Comparison of ENCODE assay signal across 14 mouse cellular contexts in genomic region chr16:4923996-4924395, GRCm38 (mm10).
"Had no signal": no experiment of that assay in that cellular context is flagged by ENCODE, and none has a peak within 500 bp of the region (broad histone marks: within the 10 kb centered on the region; RNA-seq: fewer than 3 reads in every experiment).

No protein-coding gene starts in this region.

- H3K9me3 ChIP-seq: neural tube, embryonic 15.5 days; stomach, embryonic 15.5 days had no signal

- H3K9ac ChIP-seq: neural tube, embryonic 15.5 days; stomach, embryonic 15.5 days had no signal

- H3K4me2 ChIP-seq: neural tube, embryonic 15.5 days; stomach, embryonic 15.5 days had no signal

- DNase-seq: retina, postnatal 1 day; right cerebral cortex, adult 18-20 months; right cerebral cortex, postnatal 14 days; right cerebral cortex, postnatal 25 days; right cerebral cortex, postnatal 4 days; spleen, adult 18-20 months; thymus, adult 18-20 months; thymus, adult 2 months; thymus, postnatal 14 days; thymus, postnatal 25 days; thymus, postnatal 36 days had no signal

- H3K27me3 ChIP-seq: neural tube, embryonic 15.5 days; stomach, embryonic 15.5 days had no signal

- H3K4me3 ChIP-seq: neural tube, embryonic 15.5 days; stomach, embryonic 15.5 days had no signal

- H3K4me1 ChIP-seq: neural tube, embryonic 15.5 days; stomach, embryonic 15.5 days had no signal

- H3K27ac ChIP-seq: neural tube, embryonic 15.5 days; stomach, embryonic 15.5 days; stomach, postnatal 0 days had no signal
